Mouse (Mus musculus): ENCODE results near the gene Fggy. TPM values are rescaled to one million over a fixed set of nuclear protein-coding genes. Genes with fewer than 3 reads are reported as not detected.
A peak's percentile ranks its signal among the peaks of the same experiment; 100 is the strongest.

Gene Fggy
- total RNA-seq, 2 experiments from 2014 or later = 9.5 to 13.2 TPM

GRCm38 (mm10) chr4:95588722-95589283 lies 31.5 kb downstream of the Fggy start:
- peak in 1 of 2 experiments; percentile 29 for DNase-seq (ENCODE audit: low spot score in 2 of 2)

DNA sequence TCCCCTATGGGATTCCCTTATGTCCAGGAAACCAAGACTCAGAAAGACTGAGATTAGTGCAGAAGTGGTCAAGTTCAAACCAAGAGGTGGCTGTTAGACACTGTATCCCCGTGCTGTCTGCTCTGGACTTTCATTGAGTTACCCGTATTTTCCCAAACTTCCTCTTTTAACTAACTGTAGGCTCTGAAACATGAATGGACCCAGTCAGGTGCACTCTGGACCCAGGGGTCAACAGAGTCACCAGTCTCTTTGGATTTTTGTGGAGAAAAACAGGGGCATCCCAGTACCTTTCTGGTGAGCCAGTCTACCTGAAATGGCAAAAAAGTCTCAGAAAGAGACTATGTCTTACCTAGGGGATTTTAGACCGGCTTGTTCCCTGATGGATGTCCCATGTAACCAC lies 33.6 kb downstream of the Fggy start:
- DNase-seq (ENCODE audit: low spot score in 2 of 2) = no peak

DNA sequence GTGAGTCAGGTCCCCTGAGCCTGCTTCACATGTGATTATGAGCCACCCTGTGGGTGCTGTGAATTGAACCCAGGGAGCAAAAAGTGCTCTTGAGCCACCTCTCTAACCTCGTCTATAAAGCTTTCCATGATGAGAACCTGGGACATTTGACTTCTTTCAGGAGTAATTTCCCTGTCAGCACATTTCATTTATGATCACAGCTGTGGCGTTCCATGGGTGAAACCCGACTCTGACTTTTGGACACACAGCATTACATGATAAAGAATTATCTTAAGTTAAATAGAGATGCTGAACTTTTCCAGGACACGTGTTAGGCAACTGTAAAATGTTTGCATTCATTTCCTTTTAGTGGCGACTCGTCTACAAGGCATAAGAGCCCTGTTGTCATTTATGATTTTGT lies 39.9 kb downstream of the Fggy start:
- no peak for DNase-seq (ENCODE audit: low spot score in 2 of 2)

- DNase-seq (ENCODE audit: low spot score in 2 of 2) = no peak
Observed at GRCm38 (mm10) chr4:95601776-95602175, 44.5 kb downstream of the Fggy start.

- no peak for DNase-seq (ENCODE audit: low spot score in 2 of 2)
Observed at GRCm38 (mm10) chr4:95603254-95603653, 45.9 kb downstream of the Fggy start.

- no peak for DNase-seq (ENCODE audit: low spot score in 2 of 2)
Observed at GRCm38 (mm10) chr4:95610663-95611062, 53.4 kb downstream of the Fggy start.

- DNase-seq (ENCODE audit: low spot score in 2 of 2) = no peak
Observed at GRCm38 (mm10) chr4:95611390-95611789, 54.1 kb downstream of the Fggy start.

GRCm38 (mm10) chr4:95621046-95621445 lies 63.7 kb downstream of the Fggy start:
- no peak for DNase-seq (ENCODE audit: low spot score in 2 of 2)

DNA sequence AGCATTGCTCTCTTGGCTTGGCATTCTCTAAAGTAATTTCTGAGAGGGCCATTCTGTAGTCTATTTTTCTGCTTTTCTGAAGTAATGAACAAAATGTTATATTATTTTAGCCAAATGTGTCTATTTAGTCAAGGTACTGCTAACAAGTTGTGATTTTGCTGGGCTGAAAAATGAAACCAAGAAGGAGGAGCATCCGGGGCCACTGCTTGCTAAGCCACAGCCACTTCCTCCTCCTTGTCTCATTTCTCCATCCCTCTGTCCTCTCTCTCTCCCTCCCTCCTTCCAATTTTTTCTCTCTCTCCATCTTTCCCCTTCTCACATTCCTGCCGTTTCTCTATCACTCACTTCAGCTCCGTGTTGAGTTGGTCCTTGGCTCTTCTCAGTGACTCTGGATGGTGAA lies 67.4 kb downstream of the Fggy start:
- no peak for DNase-seq (ENCODE audit: low spot score in 2 of 2)

DNA sequence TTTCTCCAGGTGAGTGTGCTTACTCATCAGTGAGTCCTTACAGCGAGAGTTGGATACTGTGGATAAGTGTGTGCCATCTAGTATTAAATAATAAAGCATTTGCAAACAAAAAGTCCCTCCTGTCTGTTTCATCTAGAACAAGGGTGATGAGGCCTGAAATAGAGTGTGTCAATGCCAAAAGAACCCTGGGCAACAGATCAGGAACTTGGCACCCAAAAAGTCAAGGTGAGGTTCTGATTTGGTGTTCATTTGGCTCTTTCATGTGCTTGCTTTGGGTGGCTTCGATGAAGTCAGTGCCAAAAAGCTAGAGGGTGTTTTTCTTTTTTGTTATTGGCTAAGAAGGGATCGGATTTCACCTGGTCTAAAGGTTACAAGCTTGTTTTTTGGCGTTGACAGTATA lies 68.3 kb downstream of the Fggy start:
- DNase-seq (ENCODE audit: low spot score in 2 of 2) = no peak

- peak in 1 of 2 experiments; percentile 44 for DNase-seq (ENCODE audit: low spot score in 2 of 2)
Observed at GRCm38 (mm10) chr4:95626186-95626585, 68.9 kb downstream of the Fggy start.

- DNase-seq (ENCODE audit: low spot score in 2 of 2) = no peak
Observed at GRCm38 (mm10) chr4:95634903-95635302, 77.6 kb downstream of the Fggy start.

DNA sequence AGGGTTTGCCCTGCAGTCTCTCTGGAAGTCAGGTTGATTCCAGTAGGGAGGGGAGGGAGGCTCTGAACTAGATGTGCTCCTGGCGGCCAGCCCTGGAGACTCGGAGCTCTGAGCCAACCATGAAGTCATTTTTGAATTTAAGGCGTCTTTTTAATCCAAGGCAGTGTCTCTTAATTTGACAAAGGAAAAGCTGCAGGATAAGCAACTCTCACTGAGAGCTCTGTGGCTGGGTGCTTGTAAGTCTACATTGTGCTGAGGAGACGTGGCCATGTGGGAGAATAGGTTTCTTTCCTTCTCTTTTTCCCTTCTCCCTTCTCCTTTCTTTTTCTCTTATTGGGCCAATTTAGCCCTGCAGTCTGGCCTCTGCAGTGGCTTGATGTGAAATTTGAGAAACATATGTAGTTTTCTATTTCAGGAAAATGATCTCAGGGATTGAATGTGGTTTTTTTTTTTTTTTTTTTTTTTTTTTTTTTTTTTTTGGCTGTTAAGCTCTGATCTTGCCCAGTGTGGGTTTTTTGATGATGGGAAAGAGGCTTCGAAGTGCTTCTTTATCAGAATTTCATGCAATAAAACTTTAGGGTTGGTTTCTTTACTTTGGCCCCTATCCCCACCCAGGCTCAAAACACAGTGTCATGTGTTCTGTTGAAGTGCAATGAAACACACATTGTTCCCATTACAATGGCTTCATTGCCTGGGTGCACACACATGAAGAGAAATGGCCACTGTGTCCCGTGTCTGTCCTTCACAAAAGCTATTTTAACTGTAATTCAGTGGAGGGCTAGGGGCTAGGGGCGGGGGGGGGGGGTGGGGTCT lies 79.8 kb downstream of the Fggy start:
- DNase-seq (ENCODE audit: low spot score in 2 of 2) = peak in 1 of 2 experiments; percentile 64

- no peak for DNase-seq (ENCODE audit: low spot score in 2 of 2)
Observed at GRCm38 (mm10) chr4:95638063-95638462, 80.8 kb downstream of the Fggy start.

GRCm38 (mm10) chr4:95640831-95641230 lies 83.5 kb downstream of the Fggy start:
- no peak for DNase-seq (ENCODE audit: low spot score in 2 of 2)

DNA sequence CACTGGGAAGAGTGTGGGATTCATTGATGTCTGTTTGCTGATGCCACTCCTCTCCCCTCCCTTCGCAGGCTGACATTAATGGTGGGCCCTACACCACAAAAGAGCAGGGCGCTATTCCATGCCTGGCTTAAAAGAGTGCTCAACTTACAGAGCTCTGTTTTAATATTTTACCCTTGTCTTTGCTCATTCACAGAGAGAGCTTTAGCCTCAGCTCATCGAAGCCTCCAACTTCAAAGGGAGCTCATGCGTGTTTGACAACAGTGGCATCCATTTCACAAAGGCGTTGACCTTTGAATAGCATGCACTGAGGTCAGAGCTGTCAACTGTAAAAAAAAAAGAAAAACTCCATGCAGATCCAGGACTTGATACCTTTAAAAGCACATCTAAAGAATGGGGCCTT lies 86.7 kb downstream of the Fggy start:
- no peak for DNase-seq (ENCODE audit: low spot score in 2 of 2)

DNA sequence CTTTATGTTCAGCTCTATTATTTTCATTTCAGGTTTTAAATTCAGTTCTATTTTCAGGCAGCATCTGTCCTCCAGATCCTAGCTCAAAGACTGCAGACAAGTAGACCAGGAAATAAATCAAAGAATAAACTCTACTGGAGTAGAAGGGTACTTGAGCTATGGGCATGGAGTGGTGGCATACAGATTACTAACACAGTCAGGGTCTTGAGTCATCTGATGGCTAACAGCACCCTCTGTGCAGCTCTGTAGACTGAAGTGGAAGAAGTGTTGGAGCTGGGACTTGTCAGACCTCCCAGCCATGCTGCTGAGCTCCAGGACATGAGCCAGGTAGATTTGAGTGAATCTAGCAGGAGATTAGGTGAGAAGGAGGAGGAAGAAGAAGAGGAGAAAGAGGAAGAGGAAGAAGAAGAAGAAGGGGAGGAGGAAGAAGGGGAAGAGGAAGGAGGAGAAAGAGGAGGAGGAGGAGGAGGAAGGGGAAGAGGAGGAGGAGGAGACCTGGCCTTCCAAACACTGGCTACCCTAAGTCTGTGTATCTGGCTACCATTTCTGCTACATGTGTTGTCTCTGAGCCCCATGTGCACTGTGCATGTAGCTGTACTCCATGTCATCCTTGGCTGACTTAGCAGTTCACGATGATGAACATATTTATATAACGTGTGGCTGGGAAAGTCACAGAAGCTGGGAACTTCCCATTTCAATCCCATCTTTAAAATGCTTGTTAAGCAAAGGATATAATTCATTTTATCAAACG lies 91.7 kb downstream of the Fggy start:
- DNase-seq (ENCODE audit: low spot score in 2 of 2) = no peak

- DNase-seq (ENCODE audit: low spot score in 2 of 2) = no peak
Observed at GRCm38 (mm10) chr4:95649552-95649905, 92.2 kb downstream of the Fggy start.

DNA sequence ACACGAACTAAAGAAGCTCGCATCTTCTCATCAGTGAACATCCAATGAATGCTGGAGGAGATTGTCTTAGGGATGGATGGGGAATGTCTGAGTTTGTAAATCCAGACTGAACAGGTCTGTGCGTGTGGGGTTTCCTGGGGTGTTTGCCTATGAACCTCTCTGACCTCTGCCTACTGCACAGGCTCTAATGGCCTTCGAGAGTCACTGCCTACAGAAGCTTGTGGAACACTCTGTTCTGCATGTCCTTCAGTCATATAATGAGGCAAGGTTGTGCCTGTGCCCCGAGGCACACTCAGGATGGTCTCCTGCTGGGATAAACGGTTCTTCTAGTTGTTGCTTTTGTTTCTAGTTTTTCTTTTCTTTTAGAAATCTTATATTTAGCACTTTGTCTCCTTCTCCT lies 92.7 kb downstream of the Fggy start:
- DNase-seq (ENCODE audit: low spot score in 2 of 2) = no peak

- DNase-seq (ENCODE audit: low spot score in 2 of 2) = no peak
Observed at GRCm38 (mm10) chr4:95652044-95652443, 94.7 kb downstream of the Fggy start.

GRCm38 (mm10) chr4:95653296-95653912 lies 96.1 kb downstream of the Fggy start:
- DNase-seq (ENCODE audit: low spot score in 2 of 2) = peak in 1 of 2 experiments; percentile 54

- no peak for DNase-seq (ENCODE audit: low spot score in 2 of 2)
Observed at GRCm38 (mm10) chr4:95653913-95654301, 96.6 kb downstream of the Fggy start.

Measured in layer of hippocampus, postnatal 14 days (tissue).